8 mouse cellular contexts compared by ENCODE assay signal in the genomic region with DNA sequence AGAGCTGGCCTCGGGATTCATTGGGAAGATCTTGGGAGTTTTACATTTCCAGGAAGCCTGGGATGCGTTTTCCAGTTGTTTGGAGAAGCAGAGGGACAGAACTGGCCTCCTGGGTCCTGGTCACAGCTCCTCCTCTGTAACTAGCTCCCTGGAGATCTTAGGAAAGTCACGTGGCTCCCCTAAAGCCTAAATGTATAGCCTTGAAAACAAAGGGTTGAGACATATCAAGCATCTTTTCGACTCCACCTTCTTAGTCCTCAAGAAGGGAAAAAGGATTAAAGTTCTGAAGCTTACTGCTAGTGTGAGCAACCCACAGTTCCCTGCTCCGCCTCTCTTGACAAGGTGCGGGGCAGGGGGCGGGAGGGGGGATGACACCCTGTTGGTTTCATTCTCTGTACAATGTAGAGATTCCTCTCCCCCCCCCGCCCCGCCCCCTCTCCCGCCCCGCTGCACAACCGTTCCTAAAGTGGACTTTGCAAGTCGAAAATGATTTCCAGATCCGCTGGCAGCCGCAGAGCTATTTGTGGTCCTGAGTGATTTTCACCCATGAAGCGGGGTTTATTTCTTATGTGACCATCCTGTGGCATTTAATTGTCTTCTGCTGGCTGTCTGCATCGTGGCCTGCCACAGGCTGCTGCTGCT. TPM values are rescaled to one million over a fixed set of nuclear protein-coding genes. Genes with fewer than 3 reads are reported as not detected.
DNase-seq lines count a peak whose midpoint lies in the region; ATAC-seq lines count a peak whose summit lies in the region.

No protein-coding gene starts in this region.

- peak overlapping the region; percentile 39 for H3K4me2 ChIP-seq in kidney, embryonic 14.5 days (replicated peaks; ENCODE audit: low read depth, low read length)
- peak overlapping the region; percentile 43 for H3K4me2 ChIP-seq in limb, embryonic 11.5 days (ENCODE audit: low read depth, severe bottlenecking)
- H3K4me2 ChIP-seq in neural tube, embryonic 12.5 days (replicated peaks), result peak overlapping the region; percentile 43

- H3K4me3 ChIP-seq in kidney, embryonic 14.5 days (ENCODE audit: low read length), result peak overlapping the region; percentile 14; the same call in 1 of the 2 replicates
- H3K4me3 ChIP-seq in limb, embryonic 11.5 days (ENCODE audit: low read depth, low read length), result 0 out of 2 replicates have a peak overlapping the region, but pooled peaks have one; percentile 6
- H3K4me3 ChIP-seq in neural tube, embryonic 12.5 days, result no peak overlapping the region

- no peaks in the 10 kb centered on the region for H3K27me3 ChIP-seq in kidney, embryonic 14.5 days (ENCODE audit: control insufficient read depth, insufficient read depth, low read length)
- H3K27me3 ChIP-seq in limb, embryonic 11.5 days (ENCODE audit: control insufficient read depth, insufficient read depth, low read length), result no peaks in the 10 kb centered on the region
- no peaks in the 10 kb centered on the region for H3K27me3 ChIP-seq in neural tube, embryonic 12.5 days (replicated peaks)

- no peak for DNase-seq in kidney, adult 8-10 months
- peak; percentile 10 to 15 for DNase-seq in heart, adult 9 months (ENCODE audit: low spot score in 2 of 2)
- peak; percentile 39 for DNase-seq in limb, embryonic 11.5 days (ENCODE audit: low spot score)
- DNase-seq in urinary bladder, adult 2 months (ENCODE audit: low spot score), result no peak
- no peak for DNase-seq in frontal cortex, postnatal 25 days (ENCODE audit: low spot score in 2 of 2)
- no peak for DNase-seq in embryo, embryonic 9.5 days (ENCODE audit: extremely low spot score)

- H3K9ac ChIP-seq in kidney, embryonic 14.5 days (ENCODE audit: low read depth, low read length), result no peak overlapping the region
- no peak overlapping the region for H3K9ac ChIP-seq in limb, embryonic 11.5 days (ENCODE audit: low read length)
- H3K9ac ChIP-seq in neural tube, embryonic 12.5 days, result peak overlapping the region; percentile 30; the same call in 1 of the 2 replicates

- peak overlapping the region; percentile 9; the same call in 1 of the 2 replicates for H3K27ac ChIP-seq in kidney, embryonic 14.5 days (ENCODE audit: low read depth, low read length)
- no peak overlapping the region for H3K27ac ChIP-seq in limb, embryonic 11.5 days (replicated peaks; ENCODE audit: low read depth, low read length)
- H3K27ac ChIP-seq in neural tube, embryonic 12.5 days, result no peak overlapping the region

- H3K4me1 ChIP-seq in kidney, embryonic 14.5 days (ENCODE audit: control insufficient read depth, insufficient read depth, low read length), result peaks cover 12% of the 10 kb centered on the region; the same call in 1 of the 2 replicates
- H3K4me1 ChIP-seq in limb, embryonic 11.5 days (ENCODE audit: control insufficient read depth, insufficient read depth, low read length), result peaks cover 5% of the 10 kb centered on the region; the same call in 1 of the 2 replicates
- peaks cover 21% of the 10 kb centered on the region for H3K4me1 ChIP-seq in neural tube, embryonic 12.5 days

- H3K9me3 ChIP-seq in kidney, embryonic 14.5 days (ENCODE audit: control insufficient read depth, low read length), result no peaks in the 10 kb centered on the region
- no peaks in the 10 kb centered on the region for H3K9me3 ChIP-seq in limb, embryonic 11.5 days (ENCODE audit: control insufficient read depth, low read length)
- H3K9me3 ChIP-seq in neural tube, embryonic 12.5 days, result no peaks in the 10 kb centered on the region

- no peaks in the 10 kb centered on the region for H3K36me3 ChIP-seq in kidney, embryonic 14.5 days (ENCODE audit: control insufficient read depth, insufficient read depth, low read length)
- no peaks in the 10 kb centered on the region for H3K36me3 ChIP-seq in limb, embryonic 11.5 days (ENCODE audit: control insufficient read depth, insufficient read depth, low read length)
- H3K36me3 ChIP-seq in neural tube, embryonic 12.5 days, result no peaks in the 10 kb centered on the region

- ATAC-seq in kidney, embryonic 14.5 days (ENCODE audit: low FRiP score, low TSS enrichment), result peak; percentile 6; the same call in 1 of the 2 replicates
- no peak for ATAC-seq in limb, embryonic 11.5 days (ENCODE audit: insufficient number of reproducible peaks, low FRiP score, low TSS enrichment, low read depth)
- no peak for ATAC-seq in neural tube, embryonic 12.5 days (ENCODE audit: low FRiP score, low read depth)

- 14% methylated on average over 16 of the region's 17 CpGs for WGBS in kidney, embryonic 14.5 days
- 11% methylated on average over 17 of the region's 17 CpGs for WGBS in limb, embryonic 11.5 days
- 26% methylated on average over 17 of the region's 17 CpGs for WGBS in neural tube, embryonic 12.5 days

RNA-seq across cellular contexts. Expression of gene Stmnd1, which starts 0.6 kb away (rescaled TPM):
- 0.47 and 0.57 TPM in 2 replicates for polyA plus RNA-seq in kidney, embryonic 14.5 days (2014; fragmentation: Nextera tagmentation; extraction: Ambion mirVana)
- polyA plus RNA-seq in limb, embryonic 11.5 days (2014; fragmentation: Nextera tagmentation; extraction: Ambion mirVana), result not detected in 2 replicates
- not detected in 2 replicates for polyA plus RNA-seq in neural tube, embryonic 12.5 days (2016; fragmentation: Nextera tagmentation; extraction: Ambion mirVana)
- polyA plus RNA-seq in urinary bladder, adult 2 months (2012; rRNA removed), result 0.83 and 1.0 TPM in 2 replicates

Comparison
In these comparisons a context has a peak if more than half of its experiments do, and no peak if none do; other contexts are left out.
1. DNase-seq: peak in heart, adult 9 months (2 of 2) and limb, embryonic 11.5 days (single experiment); none in kidney, adult 8-10 months (0 of 2), urinary bladder, adult 2 months (single experiment), frontal cortex, postnatal 25 days (0 of 2) and embryo, embryonic 9.5 days (single experiment).
2. Peak in every context shown above with its lines, with median percentiles within 50 percentile points of each other: H3K4me2 ChIP-seq.